Comparison of ENCODE assay signal across 8 mouse cellular contexts in genomic region chr17:48816588-48817324, GRCm38 (mm10).
DNase-seq lines count a peak whose midpoint lies in the region.

No protein-coding gene starts in this region.

- peak; percentile 29 for DNase-seq in gastrocnemius, adult 18-20 months (ENCODE audit: low spot score)
- DNase-seq in gastrocnemius, adult 8-10 months (ENCODE audit: low spot score in 2 of 2), result no peak
- peak; percentile 17 to 19 for DNase-seq in right cerebral cortex, adult 2 months (ENCODE audit: low spot score in 2 of 2)
- DNase-seq in right cerebral cortex, postnatal 4 days, result no peak
- DNase-seq in kidney, adult 9 months, result peak; percentile 20
- peak; percentile 61 for DNase-seq in testis, postnatal 14 days (ENCODE audit: low spot score)
- no peak for DNase-seq in cerebellum, adult 9-10 months
- DNase-seq in frontal cortex, postnatal 25 days (ENCODE audit: low spot score in 2 of 2), result no peak

Comparison
In these comparisons a context has a peak if more than half of its experiments do, and no peak if none do; other contexts are left out.
1. DNase-seq: peak in gastrocnemius, adult 18-20 months (single experiment), right cerebral cortex, adult 2 months (2 of 2), kidney, adult 9 months (single experiment) and testis, postnatal 14 days (single experiment); none in gastrocnemius, adult 8-10 months (0 of 2), right cerebral cortex, postnatal 4 days (single experiment), cerebellum, adult 9-10 months (single experiment) and frontal cortex, postnatal 25 days (0 of 2).